Mouse (Mus musculus): ENCODE data around the gene Hist1h2bk. TPM values are rescaled to one million over a fixed set of nuclear protein-coding genes. Genes with fewer than 3 reads are reported as not detected.
A peak's percentile ranks its signal among the peaks of the same experiment; 100 is the strongest.

Gene Hist1h2bk
- total and polyA plus RNA-seq, 2 experiments from 2014 or later, result 0.34 to 573 TPM

DNA sequence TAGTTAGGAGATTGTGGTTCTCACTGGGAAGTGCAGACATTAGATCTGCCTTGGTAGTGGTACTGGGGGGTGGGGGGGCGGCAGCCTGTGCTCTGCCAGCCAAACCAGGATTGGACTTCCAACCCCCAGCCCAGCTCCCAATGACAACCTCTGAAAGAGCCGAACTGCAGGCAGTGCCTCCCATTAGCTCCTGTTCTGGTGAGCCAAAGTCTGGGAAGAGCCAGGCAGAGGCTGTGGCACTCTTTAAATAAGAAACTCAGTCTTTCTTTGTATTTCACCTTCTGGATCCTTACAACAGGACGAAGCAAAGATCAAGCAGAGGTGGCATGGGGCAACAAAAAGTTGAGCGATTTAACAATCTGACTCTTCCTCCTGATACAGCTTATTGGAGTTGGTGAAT, 36.5 kb upstream of the Hist1h2bk start:
- Histone ChIP-seq H3K27ac (ENCODE audit: low read depth) (no peak overlapping the region), H3K36me3 (replicated peaks; ENCODE audit: control insufficient read depth, insufficient read depth, low read length) (no peaks in the 10 kb centered on the region), H3K4me2 (ENCODE audit: low read depth, low read length) (no peak overlapping the region), H3K4me3 (ENCODE audit: low read depth, low read length) (no peak overlapping the region), H3K9me3 (replicated peaks; ENCODE audit: control insufficient read depth, low read length) (no peaks in the 10 kb centered on the region), H3K9ac (replicated peaks; ENCODE audit: low read depth, low read length) (no peak overlapping the region), H3K4me1 (ENCODE audit: control insufficient read depth, insufficient read depth) (0 out of 2 replicates have a peak, but pooled peaks cover 3% of the 10 kb centered on the region), H3K27me3 (ENCODE audit: control insufficient read depth, insufficient read depth, low read length) (peaks cover 97% of the 10 kb centered on the region)
- no peak for ATAC-seq (ENCODE audit: insufficient read depth, low read depth)
- DNase-seq (ENCODE audit: low spot score), result no peak
- 51% methylated on average over 4 of the region's 4 CpGs for WGBS
- no peak for TF ChIP-seq CTCF (IDR thresholded peaks at IDR 0.05; ENCODE audit: low read depth)
- no peak for TF ChIP-seq EP300 (IDR thresholded peaks at IDR 0.05; ENCODE audit: low read depth)

DNA sequence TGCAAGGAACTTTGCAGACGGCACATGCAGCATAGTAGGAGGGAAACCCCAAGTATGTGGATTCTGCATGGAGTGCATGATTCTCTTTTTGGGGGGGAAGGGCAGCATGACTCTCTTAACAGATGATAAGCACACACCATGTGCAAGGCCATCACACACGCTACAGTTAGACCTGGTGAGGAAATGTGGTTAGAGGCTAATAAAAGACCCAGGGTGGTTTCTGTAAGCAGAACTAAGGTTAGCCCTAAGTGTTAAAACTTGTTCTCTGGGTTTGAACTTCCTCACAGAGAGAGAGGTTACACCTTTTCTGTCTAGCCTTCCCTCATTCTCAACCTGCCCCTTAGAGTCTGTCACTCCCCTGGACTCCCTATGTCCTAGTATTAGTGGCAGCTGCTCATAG, 34.3 kb upstream of the Hist1h2bk start:
- Histone ChIP-seq H3K36me3 (replicated peaks; ENCODE audit: control insufficient read depth, insufficient read depth, low read length) (no peaks in the 10 kb centered on the region), H3K9ac (replicated peaks; ENCODE audit: low read depth, low read length) (no peak overlapping the region), H3K9me3 (replicated peaks; ENCODE audit: control insufficient read depth, low read length) (no peaks in the 10 kb centered on the region), H3K4me3 (ENCODE audit: low read depth, low read length) (no peak overlapping the region), H3K27ac (ENCODE audit: low read depth) (no peak overlapping the region), H3K4me2 (ENCODE audit: low read depth, low read length) (no peak overlapping the region), H3K27me3 (ENCODE audit: control insufficient read depth, insufficient read depth, low read length) (peaks cover 99% of the 10 kb centered on the region), H3K4me1 (ENCODE audit: control insufficient read depth, insufficient read depth) (peaks cover 9% of the 10 kb centered on the region)
- ATAC-seq (ENCODE audit: insufficient read depth, low read depth) (no peak), DNase-seq (ENCODE audit: low spot score) (no peak)
- TF ChIP-seq EP300 (IDR thresholded peaks at IDR 0.05; ENCODE audit: low read depth), result no peak
- no peak for TF ChIP-seq CTCF (IDR thresholded peaks at IDR 0.05; ENCODE audit: low read depth)
- WGBS, result 54% methylated on average over 2 of the region's 2 CpGs

GRCm38 (mm10) chr13:22001823-22002222, 33.8 kb upstream of the Hist1h2bk start:
- ATAC-seq (ENCODE audit: insufficient read depth, low read depth) (no peak), DNase-seq (ENCODE audit: low spot score) (no peak)
- TF ChIP-seq CTCF (IDR thresholded peaks at IDR 0.05; ENCODE audit: low read depth) (no peak), EP300 (IDR thresholded peaks at IDR 0.05; ENCODE audit: low read depth) (no peak)
- H3K4me3 ChIP-seq (ENCODE audit: low read depth, low read length), result no peak overlapping the region
- no peaks in the 10 kb centered on the region for H3K36me3 ChIP-seq (replicated peaks; ENCODE audit: control insufficient read depth, insufficient read depth, low read length)
- H3K9ac ChIP-seq (replicated peaks; ENCODE audit: low read depth, low read length), result no peak overlapping the region
- WGBS, result 17% methylated on average over 5 of the region's 5 CpGs
- peaks cover 99% of the 10 kb centered on the region for H3K27me3 ChIP-seq (ENCODE audit: control insufficient read depth, insufficient read depth, low read length)
- peaks cover 6% of the 10 kb centered on the region for H3K4me1 ChIP-seq (ENCODE audit: control insufficient read depth, insufficient read depth)
- no peaks in the 10 kb centered on the region for H3K9me3 ChIP-seq (replicated peaks; ENCODE audit: control insufficient read depth, low read length)
- H3K27ac ChIP-seq (ENCODE audit: low read depth), result no peak overlapping the region
- H3K4me2 ChIP-seq (ENCODE audit: low read depth, low read length), result no peak overlapping the region

GRCm38 (mm10) chr13:22005605-22006333, 29.9 kb upstream of the Hist1h2bk start:
- Histone ChIP-seq H3K9me3 (replicated peaks; ENCODE audit: control insufficient read depth, low read length) (no peaks in the 10 kb centered on the region), H3K27me3 (ENCODE audit: control insufficient read depth, insufficient read depth, low read length) (peaks cover 98% of the 10 kb centered on the region), H3K4me2 (ENCODE audit: low read depth, low read length) (peak overlapping the region; percentile 97), H3K36me3 (replicated peaks; ENCODE audit: control insufficient read depth, insufficient read depth, low read length) (no peaks in the 10 kb centered on the region), H3K4me1 (ENCODE audit: control insufficient read depth, insufficient read depth) (peaks cover 6% of the 10 kb centered on the region), H3K9ac (replicated peaks; ENCODE audit: low read depth, low read length) (no peak overlapping the region; the same call in 1 of the 2 replicates), H3K4me3 (ENCODE audit: low read depth, low read length) (peak overlapping the region; percentile 70), H3K27ac (ENCODE audit: low read depth) (no peak overlapping the region)
- DNase-seq (ENCODE audit: low spot score) (no peak), ATAC-seq (ENCODE audit: insufficient read depth, low read depth) (peak; percentile 74)
- WGBS, result 1% methylated on average over 38 of the region's 45 CpGs
- TF ChIP-seq CTCF (IDR thresholded peaks at IDR 0.05; ENCODE audit: low read depth), result no peak
- TF ChIP-seq EP300 (IDR thresholded peaks at IDR 0.05; ENCODE audit: low read depth), result no peak

GRCm38 (mm10) chr13:22006334-22007120, 29.1 kb upstream of the Hist1h2bk start:
- DNase-seq (ENCODE audit: low spot score), result no peak
- 1% methylated on average over 38 of the region's 38 CpGs for WGBS
- H3K27me3 ChIP-seq (ENCODE audit: control insufficient read depth, insufficient read depth, low read length), result peaks cover 96% of the 10 kb centered on the region

More at GRCm38 (mm10) chr13:22006334-22007120, 29.1 kb upstream of the Hist1h2bk start:
- H3K36me3 ChIP-seq (replicated peaks; ENCODE audit: control insufficient read depth, insufficient read depth, low read length), result no peaks in the 10 kb centered on the region
- H3K9me3 ChIP-seq (replicated peaks; ENCODE audit: control insufficient read depth, low read length), result no peaks in the 10 kb centered on the region
- H3K4me1 ChIP-seq (ENCODE audit: control insufficient read depth, insufficient read depth), result peaks cover 6% of the 10 kb centered on the region
- peak overlapping the region; percentile 97 for H3K4me2 ChIP-seq (ENCODE audit: low read depth, low read length)
- no peak overlapping the region; the same call in 1 of the 2 replicates for H3K9ac ChIP-seq (replicated peaks; ENCODE audit: low read depth, low read length)
- ATAC-seq (ENCODE audit: insufficient read depth, low read depth), result peak; percentile 67
- H3K27ac ChIP-seq (ENCODE audit: low read depth), result no peak overlapping the region
- no peak for TF ChIP-seq EP300 (IDR thresholded peaks at IDR 0.05; ENCODE audit: low read depth)
- TF ChIP-seq CTCF (IDR thresholded peaks at IDR 0.05; ENCODE audit: low read depth), result no peak
- H3K4me3 ChIP-seq (ENCODE audit: low read depth, low read length), result peak overlapping the region; percentile 70
